Mouse (Mus musculus) heart, adult 2 months (tissue): ENCODE measurements around the gene Ccng2. TPM values are rescaled to one million over a fixed set of nuclear protein-coding genes. Genes with fewer than 3 reads are reported as not detected.

ENCODE experiments used
- DNase-seq, 2 experiments: peaks; one replicate each; pipeline ENCODE4 v3.0.0; 2021
- H3K27ac ChIP-seq: fragments of 200-600 bp; 2 replicates; pipeline ENCODE4 v1.8.1; 2022
- H3K27me3 ChIP-seq: fragments of 200-500 bp; 2 replicates; pipeline ENCODE4 v1.6.1; 2012; ENCODE audit warnings: mild to moderate bottlenecking, low read length, inconsistent platforms, mixed read lengths; ENCODE audit not compliant: control insufficient read depth, insufficient read depth
- H3K36me3 ChIP-seq: fragments of 200-500 bp; 2 replicates; pipeline ENCODE4 v1.6.1; 2012; ENCODE audit warnings: low read length, inconsistent platforms; ENCODE audit not compliant: control insufficient read depth, insufficient read depth
- H3K4me1 ChIP-seq: fragments of 200-500 bp; 2 replicates; pipeline ENCODE4 v1.6.1; 2011; ENCODE audit warnings: low read length; ENCODE audit not compliant: control insufficient read depth, insufficient read depth
- H3K4me3 ChIP-seq: fragments of 200-600 bp; 2 replicates; pipeline ENCODE4 v1.8.1; 2022
- H3K79me2 ChIP-seq: fragments of 200-500 bp; replicated peaks from 2 replicates; pipeline ENCODE4 v1.6.1; 2012; ENCODE audit warnings: mild to moderate bottlenecking, inconsistent platforms, low read length, moderate library complexity, mixed read lengths; ENCODE audit not compliant: control insufficient read depth, insufficient read depth
- H3K9ac ChIP-seq: fragments of 200-500 bp; 2 replicates; pipeline ENCODE4 v1.6.1; 2012; ENCODE audit warnings: low read depth, mild to moderate bottlenecking, control low read depth, inconsistent platforms, low read length, mixed read lengths
- CTCF ChIP-seq: fragments of 200-600 bp; IDR thresholded peaks from 2 replicates; pipeline ENCODE4 v1.8.1; 2022; ENCODE audit warnings: antibody characterized with exemption, mild to moderate bottlenecking, moderate library complexity
- EP300 ChIP-seq: fragments of 200-500 bp; IDR thresholded peaks from 2 replicates; pipeline ENCODE4 v1.6.1; 2011; ENCODE audit warnings: low read depth, low read length, control low read depth; ENCODE audit not compliant: insufficient read depth
- POLR2A ChIP-seq: fragments of 200-500 bp; IDR thresholded peaks from 2 replicates; pipeline ENCODE4 v1.6.1; 2011; ENCODE audit warnings: mild to moderate bottlenecking, low read depth, low read length, control low read depth; ENCODE audit not compliant: insufficient read depth
- WGBS: fragments of 180-500 bp; shearing (Covaris S2); methylation state at CpG from one replicate; pipeline ENCODE4 v1.1.7; 2018; 5-methylcytosine and 5-hydroxymethylcytosine counted together
- intact Hi-C: fragments of 180-260 bp; cut with DNase I; formaldehyde crosslinking; loops from one replicate; pipeline ENCODE4 v1.15.1; 2025
- polyA plus RNA-seq: library from polyadenylated mRNA; depleted of rRNA; stranded (reverse); fragments of >200 nt; gene quantifications from 2 replicates; pipeline ENCODE4 v1.2.3, GENCODE M21; 2012
- total RNA-seq, 2 experiments: library from RNA; stranded (reverse); gene quantifications; 2 replicates each; pipeline ENCODE4 v1.2.3; 2021

Gene Ccng2
- total and polyA plus RNA-seq, 3 experiments = 7.2 to 13.5 (median 12.3) TPM

DNA sequence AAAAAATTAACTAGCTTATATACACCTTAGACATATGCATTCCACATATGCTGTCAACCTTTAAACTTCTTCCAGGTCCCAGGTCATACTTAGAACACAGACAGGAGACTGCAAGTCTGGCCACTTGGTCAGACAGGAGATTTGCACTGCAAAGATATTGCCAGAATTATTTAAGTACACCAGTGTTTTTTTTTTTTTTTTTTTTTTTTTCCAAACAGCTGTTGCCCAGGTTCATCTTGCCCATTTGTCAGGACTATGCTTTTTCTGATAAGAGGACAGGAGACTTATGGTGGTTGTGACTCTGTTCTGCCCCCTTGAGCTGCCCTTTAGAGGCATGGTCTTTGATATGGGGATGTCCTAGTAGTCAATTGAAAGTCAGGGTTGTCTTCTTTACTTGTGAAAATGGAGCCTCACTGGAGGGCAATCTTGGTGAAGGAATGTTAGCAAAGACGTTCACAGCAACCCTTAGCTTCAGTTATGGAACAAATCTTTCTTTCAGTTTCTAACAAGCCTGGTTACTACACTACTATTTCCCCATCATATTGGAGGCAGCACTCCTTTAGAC is 2.8 kb upstream of the Ccng2 start:
- WGBS = 58% methylated on average over 1 of the region's 1 CpGs
- TF ChIP-seq POLR2A (no peak), EP300 (no peak), CTCF (no peak)
- H3K4me3 ChIP-seq = no peak overlapping the region

GRCm38 (mm10) chr5:93265164-93265800 is 1.8 kb upstream of the Ccng2 start:
- no peak for TF ChIP-seq POLR2A
- no peak for TF ChIP-seq CTCF
- no peak for TF ChIP-seq EP300
- peak in 1 of 2 experiments; percentile 20 for DNase-seq
- H3K4me3 ChIP-seq = no peak overlapping the region
- peaks cover 3% of the 10 kb centered on the region; the same call in 1 of the 2 replicates for H3K36me3 ChIP-seq
- intact Hi-C loops = loop anchor here (5.0 to 10.0 kb wide), 3 partner anchors 83 to 760 kb away; partner anchors contain the start of genes Scarb2 and Sept11
- H3K27ac ChIP-seq = peak overlapping the region; percentile 98
- H3K79me2 ChIP-seq = no peaks in the 10 kb centered on the region
- H3K4me1 ChIP-seq = no peaks in the 10 kb centered on the region; the same call in 1 of the 2 replicates
- WGBS = 62% methylated on average over 7 of the region's 7 CpGs
- H3K9ac ChIP-seq = no peak overlapping the region
- H3K27me3 ChIP-seq = no peaks in the 10 kb centered on the region

More for the DNA sequence above, 2.8 kb upstream of the Ccng2 start:
- Histone ChIP-seq H3K4me1 (no peaks in the 10 kb centered on the region; the same call in 1 of the 2 replicates), H3K27me3 (no peaks in the 10 kb centered on the region), H3K36me3 (peaks cover 3% of the 10 kb centered on the region; the same call in 1 of the 2 replicates), H3K79me2 (no peaks in the 10 kb centered on the region), H3K27ac (no peak overlapping the region), H3K9ac (no peak overlapping the region)
- intact Hi-C loops = loop anchor here (10.0 kb wide), 1 partner anchor 759 kb away; the partner anchor contains the start of gene Scarb2
- no peak for DNase-seq

DNA sequence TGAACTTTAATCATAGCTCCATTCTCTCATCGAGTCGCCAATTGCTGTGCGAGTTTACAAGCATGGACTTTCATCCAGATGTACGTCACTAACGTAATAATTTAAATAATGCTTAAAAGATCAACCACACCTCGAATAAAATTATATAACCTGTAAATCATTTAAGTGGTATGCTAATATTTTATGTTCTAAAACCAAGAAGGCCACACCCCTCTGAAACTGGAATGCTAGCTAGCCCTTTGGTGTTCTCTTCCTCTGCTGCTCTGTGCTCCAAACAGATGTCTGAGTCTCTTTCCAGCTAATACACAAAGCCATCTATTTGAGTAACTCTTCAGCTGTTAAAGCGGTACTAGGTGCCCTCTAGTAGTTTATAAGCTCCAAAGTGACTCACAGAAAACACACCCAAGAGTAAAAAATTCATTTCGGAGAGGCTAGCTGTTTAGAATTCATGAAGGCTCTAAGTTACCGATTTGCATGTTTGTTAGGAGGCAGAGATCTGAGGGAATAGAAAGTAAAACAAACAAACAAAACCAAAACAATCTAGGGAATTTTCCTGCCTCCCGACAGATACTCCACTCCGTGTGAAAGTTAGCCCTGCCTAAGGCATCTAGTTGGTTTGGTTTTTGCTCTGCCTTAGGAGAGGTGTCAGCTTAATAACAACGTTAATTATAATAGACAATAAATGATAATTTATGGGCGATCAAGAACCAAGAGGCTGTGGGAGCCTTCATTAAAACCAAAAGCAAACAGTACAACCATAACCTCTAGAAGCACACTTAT is 1.1 kb upstream of the Ccng2 start:
- peaks cover 3% of the 10 kb centered on the region; the same call in 1 of the 2 replicates for H3K36me3 ChIP-seq
- no peak for DNase-seq
- H3K9ac ChIP-seq = no peak overlapping the region
- H3K27ac ChIP-seq = peak overlapping the region; percentile 98
- no peaks in the 10 kb centered on the region for H3K79me2 ChIP-seq
- no peaks in the 10 kb centered on the region for H3K27me3 ChIP-seq
- no peak for TF ChIP-seq POLR2A
- TF ChIP-seq CTCF = no peak
- no peak for TF ChIP-seq EP300
- intact Hi-C loops = loop anchor here (5.0 to 10.0 kb wide), 3 partner anchors 84 to 761 kb away; partner anchors contain the start of genes Scarb2 and Sept11
- 52% methylated on average over 13 of the region's 13 CpGs for WGBS
- peak overlapping the region; percentile 89 for H3K4me3 ChIP-seq
- no peaks in the 10 kb centered on the region; the same call in 1 of the 2 replicates for H3K4me1 ChIP-seq

DNA sequence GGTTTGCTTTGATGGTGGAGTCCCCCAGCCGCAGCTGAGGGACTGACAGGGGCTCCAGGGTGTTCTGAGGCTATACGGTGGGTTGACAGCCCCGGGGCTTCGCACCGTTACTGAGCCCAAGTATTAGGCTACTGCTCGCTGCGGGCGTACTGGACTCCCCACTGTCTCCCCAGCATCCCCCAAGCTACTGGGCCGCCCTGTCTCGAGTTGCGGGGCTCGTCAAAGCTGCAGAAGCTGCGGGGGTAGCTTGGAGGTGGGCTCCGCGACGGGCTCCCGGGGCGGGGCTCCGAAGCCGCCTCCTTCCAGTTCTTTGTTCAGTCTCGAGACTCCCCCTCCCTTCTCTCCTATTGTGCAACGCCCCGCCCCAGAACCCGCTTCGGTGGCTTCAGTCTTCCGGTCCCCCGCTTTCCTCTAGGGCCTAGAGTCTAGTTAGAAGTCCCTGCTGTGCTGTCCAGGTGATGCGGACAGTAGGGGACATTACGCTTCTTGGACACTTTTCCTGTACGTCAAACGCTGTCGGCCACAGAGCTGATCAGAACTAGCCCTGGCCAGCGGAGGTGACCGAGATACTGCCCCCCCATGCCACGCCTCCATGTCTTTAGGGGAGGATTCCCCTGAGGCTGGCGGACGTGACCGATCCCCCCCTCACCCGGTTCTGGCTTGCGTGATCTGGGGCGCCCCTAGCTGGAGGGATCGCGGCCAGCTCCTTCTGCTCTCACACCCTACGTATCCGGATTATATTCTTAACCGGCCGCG is 972 bp downstream of the Ccng2 start:
- under 1% methylated on average over 48 of the region's 48 CpGs for WGBS
- TF ChIP-seq EP300 (no peak), POLR2A (no peak), CTCF (peak; percentile 56)
- Histone ChIP-seq H3K4me3 (peak overlapping the region; percentile 89), H3K4me1 (no peaks in the 10 kb centered on the region; the same call in 1 of the 2 replicates), H3K79me2 (no peaks in the 10 kb centered on the region), H3K9ac (peak overlapping the region; percentile 99), H3K36me3 (peaks cover 6% of the 10 kb centered on the region), H3K27ac (peak overlapping the region; percentile 98), H3K27me3 (no peaks in the 10 kb centered on the region)
- intact Hi-C loops = loop anchor here (1.0 to 10.0 kb wide), 4 partner anchors 62 to 763 kb away; partner anchors contain the start of genes 2010109A12Rik, Ccni, Scarb2 and Sept11
- peak; percentile 85 to 89 for DNase-seq

DNA sequence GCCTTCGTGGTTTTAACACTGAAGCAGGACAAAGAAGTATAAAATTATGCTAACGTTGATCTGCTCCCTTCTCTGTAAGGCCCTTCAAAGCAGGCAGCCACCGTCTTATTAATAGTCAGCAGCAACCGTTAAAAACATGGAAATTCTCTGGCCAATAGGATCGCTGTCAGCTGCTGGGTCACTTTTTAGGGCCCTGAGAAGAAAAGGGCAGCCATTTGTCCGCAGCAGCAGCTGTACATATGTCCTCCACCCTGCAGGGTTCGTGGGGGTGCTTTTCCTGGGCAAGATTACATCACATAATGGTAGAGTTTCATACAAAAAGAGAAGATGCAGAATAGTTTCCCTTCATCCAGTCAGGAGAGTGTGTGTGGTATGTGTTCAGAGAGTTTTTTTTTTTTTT is 3.0 kb downstream of the Ccng2 start:
- Histone ChIP-seq H3K9ac (no peak overlapping the region), H3K27me3 (no peaks in the 10 kb centered on the region), H3K27ac (no peak overlapping the region), H3K4me1 (no peaks in the 10 kb centered on the region), H3K4me3 (no peak overlapping the region), H3K36me3 (peaks cover 8% of the 10 kb centered on the region), H3K79me2 (no peaks in the 10 kb centered on the region)
- intact Hi-C loops = no loop called here
- no peak for DNase-seq
- WGBS = 44% methylated on average over 7 of the region's 7 CpGs
- TF ChIP-seq POLR2A = no peak
- no peak for TF ChIP-seq EP300
- no peak for TF ChIP-seq CTCF
